Mouse (Mus musculus) CH12.LX (cell line): ENCODE measurements around the gene Hkdc1. TPM values are rescaled to one million over a fixed set of nuclear protein-coding genes. Genes with fewer than 3 reads are reported as not detected.

Experiments used
- DNase-seq: peaks from one replicate; pipeline ENCODE4 v3.0.0-alpha.2; 2013; ENCODE audit errors: extremely low read depth
- H3K27ac ChIP-seq: 2 replicates; pipeline ENCODE4 v1.5.1; 2012; ENCODE audit warnings: low read depth, mild to moderate bottlenecking, control low read depth, moderate library complexity; ENCODE audit not compliant: insufficient read depth
- H3K27me3 ChIP-seq: replicated peaks from 2 replicates; pipeline ENCODE3; 2012; ENCODE audit warnings: inconsistent platforms
- H3K36me3 ChIP-seq, 2 experiments: replicated peaks in 1 of 2; 2 replicates each; pipeline versions ENCODE3 to v1.6.1; 2012; ENCODE audit warnings: inconsistent platforms in 1 of 2, low read length in 1 of 2, mild to moderate bottlenecking in 1 of 2, mixed read lengths in 1 of 2, moderate library complexity in 1 of 2; ENCODE audit not compliant: control insufficient read depth in 1 of 2, insufficient read depth in 1 of 2
- H3K4me1 ChIP-seq, 2 experiments: 2 replicates each; pipeline ENCODE4 v1.6.1; 2012; ENCODE audit warnings: inconsistent platforms in 1 of 2, moderate library complexity in 1 of 2; ENCODE audit not compliant: insufficient read depth in 2 of 2, control insufficient read depth in 1 of 2
- H3K4me2 ChIP-seq: 2 replicates; pipeline ENCODE4 v1.6.1; 2012; ENCODE audit warnings: low read depth, mild to moderate bottlenecking, control low read depth; ENCODE audit not compliant: poor library complexity, insufficient read depth, severe bottlenecking
- H3K4me3 ChIP-seq, 3 experiments: fragments of 150-350 bp in 1 of 3; sonication (generic) in 1 of 3; replicated peaks in 1 of 3; 2 replicates each; pipeline versions ENCODE3 to v1.5.1; 2011 to 2012; ENCODE audit warnings: low read depth in 2 of 3, low read length in 2 of 3, mild to moderate bottlenecking in 2 of 3, moderate library complexity in 2 of 3, control low read depth in 1 of 3, improper control_type of control experiment in 1 of 3, inconsistent platforms in 1 of 3, mixed read lengths in 1 of 3; ENCODE audit not compliant: poor library complexity in 1 of 3
- H3K79me2 ChIP-seq: replicated peaks from 2 replicates; pipeline ENCODE4 v1.6.1; 2012; ENCODE audit warnings: mild to moderate bottlenecking, moderate library complexity; ENCODE audit not compliant: control insufficient read depth, poor library complexity, insufficient read depth, severe bottlenecking; ENCODE audit errors: extremely low read depth
- H3K9ac ChIP-seq: 2 replicates; pipeline ENCODE4 v1.6.1; 2012; ENCODE audit warnings: low read depth, mild to moderate bottlenecking, control low read depth, moderate library complexity; ENCODE audit not compliant: insufficient read depth
- H3K9me3 ChIP-seq: replicated peaks from 2 replicates; pipeline ENCODE3; 2012; ENCODE audit warnings: low read length, inconsistent platforms, mixed read lengths
- BHLHE40 ChIP-seq: IDR thresholded peaks from 2 replicates; pipeline ENCODE4 v1.6.1; 2011; ENCODE audit warnings: mild to moderate bottlenecking, low read depth, low read length, improper control_type of control experiment
- CHD1 ChIP-seq: IDR thresholded peaks from 2 replicates; pipeline ENCODE4 v1.6.1; 2012; ENCODE audit warnings: low read depth, low read length, improper control_type of control experiment, inconsistent platforms
- CHD2 ChIP-seq: IDR thresholded peaks from 2 replicates; pipeline ENCODE4 v1.6.1; 2011; ENCODE audit warnings: low read length, improper control_type of control experiment
- CTCF ChIP-seq, 2 experiments: IDR thresholded peaks in 1 of 2; conservative IDR thresholded peaks in 1 of 2; 2 replicates each; pipeline ENCODE4 v1.5.1; 2011 to 2012; ENCODE audit warnings: low read depth in 2 of 2, low read length in 2 of 2, improper control_type of control experiment in 1 of 2, inconsistent platforms in 1 of 2, mild to moderate bottlenecking in 1 of 2, moderate library complexity in 1 of 2
- EP300 ChIP-seq: IDR thresholded peaks from 2 replicates; pipeline ENCODE4 v1.6.1; 2011; ENCODE audit warnings: low read length, improper control_type of control experiment
- ETS1 ChIP-seq: conservative IDR thresholded peaks from 2 replicates; pipeline ENCODE4 v1.6.1; 2012; ENCODE audit warnings: low read depth, mild to moderate bottlenecking, inconsistent platforms, low read length, improper control_type of control experiment, moderate library complexity
- GABPA ChIP-seq: IDR thresholded peaks from 2 replicates; pipeline ENCODE4 v1.6.1; 2012; ENCODE audit warnings: low read depth, low read length, improper control_type of control experiment, inconsistent platforms; ENCODE audit not compliant: insufficient replicate concordance
- IRF4 ChIP-seq: IDR thresholded peaks from 2 replicates; pipeline ENCODE4 v1.6.1; 2014; ENCODE audit warnings: low read depth, mild to moderate bottlenecking, inconsistent platforms, low read length, improper control_type of control experiment
- JUN ChIP-seq: IDR thresholded peaks from 2 replicates; pipeline ENCODE4 v1.6.1; 2011; ENCODE audit warnings: low read depth, mild to moderate bottlenecking, low read length, improper control_type of control experiment, moderate library complexity; ENCODE audit not compliant: insufficient read depth
- KAT2A ChIP-seq: IDR thresholded peaks from 2 replicates; pipeline ENCODE4 v1.6.1; 2012; ENCODE audit warnings: low read length, improper control_type of control experiment, inconsistent platforms; ENCODE audit not compliant: insufficient replicate concordance
- MAFK ChIP-seq: IDR thresholded peaks from 2 replicates; pipeline ENCODE4 v1.6.1; 2011; ENCODE audit warnings: low read length, improper control_type of control experiment; ENCODE audit not compliant: insufficient replicate concordance
- MAX ChIP-seq: IDR thresholded peaks from 2 replicates; pipeline ENCODE4 v1.6.1; 2011; ENCODE audit warnings: low read length, improper control_type of control experiment
- MAZ ChIP-seq: IDR thresholded peaks from 2 replicates; pipeline ENCODE4 v1.6.1; 2012; ENCODE audit warnings: low read depth, mild to moderate bottlenecking, inconsistent platforms, low read length, improper control_type of control experiment, moderate library complexity
- MEF2A ChIP-seq: IDR thresholded peaks from 2 replicates; pipeline ENCODE4 v1.6.1; 2014; ENCODE audit warnings: low read depth, mild to moderate bottlenecking, inconsistent platforms, low read length, improper control_type of control experiment, borderline replicate concordance
- NELFE ChIP-seq: IDR thresholded peaks from 2 replicates; pipeline ENCODE4 v1.6.1; 2011; ENCODE audit warnings: low read depth, low read length, improper control_type of control experiment
- PAX5 ChIP-seq: IDR thresholded peaks from 2 replicates; pipeline ENCODE4 v1.6.1; 2012; ENCODE audit warnings: low read length, inconsistent platforms, mixed read lengths
- POLR2A ChIP-seq: IDR thresholded peaks from 2 replicates; pipeline ENCODE4 v1.6.1; 2011; ENCODE audit warnings: low read depth, mild to moderate bottlenecking, improper control_type of control experiment, low read length
- POLR2AphosphoS2 ChIP-seq: IDR thresholded peaks from 2 replicates; pipeline ENCODE4 v1.6.1; 2011; ENCODE audit warnings: low read depth, low read length, improper control_type of control experiment
- RAD21 ChIP-seq: IDR thresholded peaks from 2 replicates; pipeline ENCODE4 v1.6.1; 2011; ENCODE audit warnings: low read depth, mild to moderate bottlenecking, low read length, improper control_type of control experiment, moderate library complexity
- SIN3A ChIP-seq: IDR thresholded peaks from 2 replicates; pipeline ENCODE4 v1.6.1; 2012; ENCODE audit warnings: low read length, improper control_type of control experiment, inconsistent platforms
- SMC3 ChIP-seq: IDR thresholded peaks from 2 replicates; pipeline ENCODE4 v1.6.1; 2011; ENCODE audit warnings: low read depth, low read length, improper control_type of control experiment
- TCF12 ChIP-seq: IDR thresholded peaks from 2 replicates; pipeline ENCODE4 v1.6.1; 2014; ENCODE audit warnings: low read depth, mild to moderate bottlenecking, inconsistent platforms, low read length, improper control_type of control experiment
- UBTF ChIP-seq: IDR thresholded peaks from 2 replicates; pipeline ENCODE4 v1.6.1; 2012; ENCODE audit warnings: low read depth, mild to moderate bottlenecking, inconsistent platforms, low read length, improper control_type of control experiment, moderate library complexity
- USF1 ChIP-seq: IDR thresholded peaks from 2 replicates; pipeline ENCODE4 v1.6.1; 2014; ENCODE audit warnings: low read depth, mild to moderate bottlenecking, inconsistent platforms, low read length, improper control_type of control experiment
- USF2 ChIP-seq: conservative IDR thresholded peaks from 2 replicates; pipeline ENCODE4 v1.6.1; 2011; ENCODE audit warnings: low read depth, low read length, improper control_type of control experiment
- ZMIZ1 ChIP-seq: IDR thresholded peaks from 2 replicates; pipeline ENCODE4 v1.6.1; 2012; ENCODE audit warnings: low read depth, mild to moderate bottlenecking, inconsistent platforms, low read length, improper control_type of control experiment
- ZNF384 ChIP-seq: IDR thresholded peaks from 2 replicates; pipeline ENCODE4 v1.6.1; 2012; ENCODE audit warnings: low read depth, low read length, improper control_type of control experiment, inconsistent platforms
- dilution Hi-C: fragments of 300-500 bp; cut with MboI; formaldehyde crosslinking; loops from 2 replicates; pipeline ENCODE4 v1.14.3; 2020; ENCODE audit warnings: low sequenced_read_pairs; ENCODE audit not compliant: extremely low pct_unique_long_range_greater_than_20kb, extremely low pct_ligation_motif_present
- in situ Hi-C: fragments of 300-500 bp; cut with MboI; formaldehyde crosslinking; loops from 3 replicates; pipeline ENCODE4 v1.14.3; 2019; ENCODE audit warnings: low sequenced_read_pairs, low pct_ligation_motif_present, low pct_unique_long_range_greater_than_20kb, mixed read lengths
- polyA plus RNA-seq: library from polyadenylated mRNA; unstranded; fragments of >175 nt; gene quantifications from 2 replicates; pipeline ENCODE4 v1.2.1, GENCODE M21; 2012; ENCODE audit warnings: low read depth; ENCODE audit not compliant: insufficient read length
- total RNA-seq, 2 experiments: library from RNA; depleted of rRNA; stranded (reverse); fragments of 300-350 nt in 1 of 2; fragments of >200 nt in 1 of 2; gene quantifications; 2 replicates each; pipeline ENCODE4 v1.2.3; 2012 to 2014

Gene Hkdc1
- total RNA-seq (2012; rRNA removed) (not detected in 2 replicates), total RNA-seq (2014; rRNA removed) (not detected in 2 replicates), polyA plus RNA-seq (not detected in 2 replicates)

- no peak within 1 kb of the TSS for H3K4me3 ChIP-seq
- H3K27me3 ChIP-seq = peaks cover 44% of the 10 kb centered on the region
- TF ChIP-seq ZMIZ1 (no peak), TCF12 (no peak), POLR2A (no peak), MAFK (no peak), JUN (no peak), NELFE (no peak), PAX5 (no peak), KAT2A (no peak), MAX (no peak), IRF4 (no peak), CTCF (conservative IDR thresholded peaks at IDR 0.05 in 1 of 2, IDR thresholded peaks at IDR 0.05 in 1 of 2; ENCODE audit: low read depth in 2 of 2, low read length in 2 of 2) (no peak), CHD1 (no peak), MEF2A (no peak), SMC3 (no peak), SIN3A (no peak), UBTF (no peak), CHD2 (no peak), USF1 (no peak), EP300 (no peak)
- peaks cover 0 to 2% of the 10 kb centered on the region in 2 experiments for H3K36me3 ChIP-seq
- no peaks in the 10 kb centered on the region for H3K79me2 ChIP-seq
- dilution Hi-C loops (no loop called here), in situ Hi-C loops (no loop called here)
- no peak for DNase-seq
- no peak within 1 kb of the TSS for H3K27ac ChIP-seq
- H3K4me1 ChIP-seq = no peaks in the 10 kb centered on the region
- no peaks in the 10 kb centered on the region for H3K9me3 ChIP-seq
- H3K4me2 ChIP-seq = no peak within 1 kb of the TSS
- H3K9ac ChIP-seq = no peak within 1 kb of the TSS
Observed at GRCm38 (mm10) chr10:62422255-62422654, at the start of gene Hkdc1. Gene Hkdc1, minus strand, starts transcription at chr10:62422491.

DNA sequence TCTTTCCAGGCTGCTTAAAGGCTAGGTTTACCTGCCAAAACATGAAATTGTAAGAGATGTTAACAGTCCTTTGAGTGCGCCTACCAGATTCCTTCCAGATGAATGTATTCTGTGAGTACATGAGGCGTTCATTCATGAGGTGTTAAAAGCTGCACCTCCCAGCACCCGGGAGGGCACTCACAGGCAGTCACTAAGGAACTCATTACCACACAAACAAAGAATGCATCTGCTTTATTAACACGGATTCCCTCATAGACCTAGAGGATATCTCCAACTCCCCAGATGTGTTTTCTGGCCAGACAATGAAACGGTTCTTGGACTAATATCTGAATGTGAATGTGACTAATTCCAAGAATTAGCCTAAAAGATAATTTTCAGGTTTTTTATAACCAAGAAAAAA lies 48.8 kb upstream of the Hkdc1 start:
- dilution Hi-C loops = no loop called here
- in situ Hi-C loops = no loop called here

More for the DNA sequence above, 48.8 kb upstream of the Hkdc1 start:
- 0 out of 2 replicates have a peak, but pooled peaks cover 4% of the 10 kb centered on the region for H3K79me2 ChIP-seq
- peaks cover 3 to 39% of the 10 kb centered on the region in 2 experiments for H3K36me3 ChIP-seq
- H3K9ac ChIP-seq = no peak overlapping the region
- H3K4me3 ChIP-seq = no peak overlapping the region
- TF ChIP-seq SIN3A (no peak), MEF2A (no peak), USF1 (no peak), ZMIZ1 (no peak), JUN (no peak), GABPA (no peak), SMC3 (no peak), RAD21 (no peak), POLR2AphosphoS2 (no peak), POLR2A (no peak), EP300 (no peak), MAZ (no peak), ETS1 (no peak), BHLHE40 (no peak), USF2 (no peak), ZNF384 (no peak), UBTF (no peak), CTCF (conservative IDR thresholded peaks at IDR 0.05 in 1 of 2, IDR thresholded peaks at IDR 0.05 in 1 of 2; ENCODE audit: low read depth in 2 of 2, low read length in 2 of 2) (no peak)
- no peaks in the 10 kb centered on the region for H3K4me1 ChIP-seq
- H3K4me2 ChIP-seq = no peak overlapping the region
- no peak for DNase-seq
- H3K27ac ChIP-seq = no peak overlapping the region
- H3K9me3 ChIP-seq = no peaks in the 10 kb centered on the region
- H3K27me3 ChIP-seq = no peaks in the 10 kb centered on the region
